Mouse (Mus musculus): ENCODE data around the gene Crocc2. TPM values are rescaled to one million over a fixed set of nuclear protein-coding genes. Genes with fewer than 3 reads are reported as not detected.
"Not testable (repeated sequence)": the region's sequence is repeated elsewhere in the genome, so short reads cannot be mapped to it uniquely, and the experiment has no call there.

Crocc2 gene
- polyA plus RNA-seq, 1 experiment from 2014 or later, result 0.18 TPM

DNA sequence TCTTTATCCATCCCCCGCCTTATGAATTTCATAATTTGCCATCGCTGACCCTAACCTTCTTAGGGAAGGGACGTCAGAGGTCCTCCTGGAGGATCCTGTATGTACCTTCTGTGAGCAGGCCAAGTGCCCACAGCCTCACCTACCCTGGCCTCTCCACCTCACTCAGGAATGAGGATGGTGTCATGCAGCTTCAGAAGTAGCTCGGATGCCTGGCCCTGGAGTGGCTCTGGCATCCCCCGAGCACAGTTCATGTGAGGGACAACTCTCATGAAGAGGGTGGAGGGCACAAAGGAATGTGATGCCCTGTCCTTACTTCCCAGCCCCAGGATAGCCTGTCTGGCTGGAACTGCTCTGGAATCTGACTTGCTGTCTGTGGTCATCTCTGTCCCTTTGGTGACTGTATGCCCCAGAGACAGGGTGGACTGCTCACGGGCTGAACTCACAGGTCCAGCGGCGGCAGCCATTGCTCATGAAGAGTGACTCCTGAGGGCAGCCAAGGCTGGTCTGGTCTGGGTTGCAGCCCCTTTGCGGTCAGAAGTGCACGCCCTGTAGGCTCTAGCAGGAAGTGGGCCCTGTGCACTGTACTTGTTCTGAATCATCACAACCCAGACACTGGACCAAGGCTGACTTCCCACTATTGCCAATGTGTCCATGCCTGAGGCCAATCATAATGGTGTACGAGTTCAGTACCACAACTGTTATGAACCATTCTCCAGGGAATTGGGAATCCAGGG lies 2.0 kb upstream of the Crocc2 start:
- Histone ChIP-seq H3K9ac (replicated peaks) (no peak overlapping the region), H3K4me3 (no peak overlapping the region), H3K4me1 (0 out of 2 replicates have a peak, but pooled peaks cover 6% of the 10 kb centered on the region), H3K36me3 (no peaks in the 10 kb centered on the region), H3K27ac (replicated peaks) (no peak overlapping the region), H3K4me2 (replicated peaks) (no peak overlapping the region), H3K9me3 (no peaks in the 10 kb centered on the region), H3K27me3 (no peaks in the 10 kb centered on the region)
- ATAC-seq (ENCODE audit: low FRiP score, low read depth), result no peak
- 86% methylated on average over 11 of the region's 11 CpGs for WGBS

DNA sequence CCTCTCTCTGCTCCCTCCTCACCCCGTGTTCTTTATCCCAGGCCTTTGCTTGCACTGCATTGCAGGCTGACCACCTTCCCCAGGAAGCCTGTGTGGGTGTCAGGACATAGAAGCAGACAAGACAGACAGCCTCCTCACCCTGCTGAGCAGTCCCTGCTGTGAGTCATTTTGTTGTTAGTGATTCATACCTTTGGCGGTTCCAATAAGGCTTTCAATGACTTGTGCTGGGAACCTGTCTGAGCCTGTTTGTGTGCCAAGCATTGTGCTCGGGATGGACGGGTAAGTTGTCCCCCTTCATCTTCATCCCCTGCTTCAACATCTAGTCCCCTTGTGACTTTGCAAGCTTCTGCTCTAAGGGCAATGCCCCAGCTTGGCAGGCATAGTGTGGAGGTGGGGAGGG lies 5.1 kb downstream of the Crocc2 start:
- Histone ChIP-seq H3K9ac (replicated peaks) (no peak overlapping the region), H3K4me1 (peaks cover 17% of the 10 kb centered on the region), H3K9me3 (no peaks in the 10 kb centered on the region), H3K4me3 (no peak overlapping the region), H3K4me2 (replicated peaks) (no peak overlapping the region), H3K27ac (replicated peaks) (no peak overlapping the region), H3K36me3 (no peaks in the 10 kb centered on the region), H3K27me3 (peaks cover 38% of the 10 kb centered on the region)
- 73% methylated on average over 4 of the region's 4 CpGs for WGBS
- ATAC-seq (ENCODE audit: low FRiP score, low read depth), result no peak

DNA sequence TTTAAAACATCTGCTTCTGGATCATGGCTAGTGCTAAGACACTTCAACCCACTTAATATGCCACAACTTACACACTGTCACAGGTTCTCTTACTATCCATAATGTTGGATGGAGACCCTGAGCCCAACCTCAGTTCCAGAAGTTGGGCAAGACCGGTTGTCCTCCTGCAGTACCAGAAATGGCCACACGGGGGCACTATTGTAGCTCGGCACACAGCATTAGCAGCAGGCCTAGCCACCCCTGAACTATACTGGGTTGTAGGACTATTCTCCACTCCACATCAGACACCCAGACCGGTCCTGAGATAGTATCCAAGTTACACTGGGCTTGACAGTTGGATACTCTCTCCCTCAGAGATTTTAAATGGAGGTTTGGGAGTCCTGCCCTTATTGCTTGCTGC lies 5.9 kb downstream of the Crocc2 start:
- WGBS, result 2% methylated on average over 4 of the region's 4 CpGs

DNA sequence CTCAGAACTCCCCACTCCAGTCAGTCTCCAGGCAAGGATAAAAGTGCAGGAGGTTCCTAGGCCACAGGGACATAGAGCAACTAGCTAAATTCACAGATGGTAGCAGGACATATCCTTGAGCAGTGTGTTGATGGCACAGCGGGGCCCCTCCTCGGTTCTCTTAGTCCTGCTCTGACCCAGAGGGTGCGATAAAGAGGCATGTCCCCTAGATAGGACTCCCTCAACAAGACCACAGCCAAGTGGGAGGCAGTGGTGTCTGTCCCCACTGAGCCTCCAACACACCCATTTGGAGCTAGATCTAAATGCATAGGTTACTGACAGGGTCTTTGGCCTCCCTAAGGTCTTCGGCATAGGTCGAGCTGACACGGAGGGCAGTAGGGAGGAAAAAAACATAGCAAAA lies 7.3 kb downstream of the Crocc2 start:
- no peak overlapping the region for H3K4me3 ChIP-seq
- peaks cover 15% of the 10 kb centered on the region for H3K4me1 ChIP-seq
- H3K4me2 ChIP-seq (replicated peaks), result peak overlapping the region; percentile 74
- no peak overlapping the region for H3K9ac ChIP-seq (replicated peaks)
- H3K36me3 ChIP-seq, result no peaks in the 10 kb centered on the region
- WGBS, result 19% methylated on average over 6 of the region's 6 CpGs
- peaks cover 38% of the 10 kb centered on the region for H3K27me3 ChIP-seq
- ATAC-seq (ENCODE audit: low FRiP score, low read depth), result no peak; the same call in 1 of the 2 replicates
- H3K27ac ChIP-seq (replicated peaks), result no peak overlapping the region
- H3K9me3 ChIP-seq, result no peaks in the 10 kb centered on the region

More for the DNA sequence above, 5.9 kb downstream of the Crocc2 start:
- peak; percentile 42; the same call in 1 of the 2 replicates for ATAC-seq (ENCODE audit: low FRiP score, low read depth)
- no peak overlapping the region for H3K4me3 ChIP-seq
- no peaks in the 10 kb centered on the region for H3K36me3 ChIP-seq
- H3K9ac ChIP-seq (replicated peaks), result no peak overlapping the region
- peaks cover 38% of the 10 kb centered on the region for H3K27me3 ChIP-seq
- no peak overlapping the region for H3K4me2 ChIP-seq (replicated peaks)
- peaks cover 15% of the 10 kb centered on the region for H3K4me1 ChIP-seq
- no peaks in the 10 kb centered on the region for H3K9me3 ChIP-seq
- no peak overlapping the region for H3K27ac ChIP-seq (replicated peaks)

DNA sequence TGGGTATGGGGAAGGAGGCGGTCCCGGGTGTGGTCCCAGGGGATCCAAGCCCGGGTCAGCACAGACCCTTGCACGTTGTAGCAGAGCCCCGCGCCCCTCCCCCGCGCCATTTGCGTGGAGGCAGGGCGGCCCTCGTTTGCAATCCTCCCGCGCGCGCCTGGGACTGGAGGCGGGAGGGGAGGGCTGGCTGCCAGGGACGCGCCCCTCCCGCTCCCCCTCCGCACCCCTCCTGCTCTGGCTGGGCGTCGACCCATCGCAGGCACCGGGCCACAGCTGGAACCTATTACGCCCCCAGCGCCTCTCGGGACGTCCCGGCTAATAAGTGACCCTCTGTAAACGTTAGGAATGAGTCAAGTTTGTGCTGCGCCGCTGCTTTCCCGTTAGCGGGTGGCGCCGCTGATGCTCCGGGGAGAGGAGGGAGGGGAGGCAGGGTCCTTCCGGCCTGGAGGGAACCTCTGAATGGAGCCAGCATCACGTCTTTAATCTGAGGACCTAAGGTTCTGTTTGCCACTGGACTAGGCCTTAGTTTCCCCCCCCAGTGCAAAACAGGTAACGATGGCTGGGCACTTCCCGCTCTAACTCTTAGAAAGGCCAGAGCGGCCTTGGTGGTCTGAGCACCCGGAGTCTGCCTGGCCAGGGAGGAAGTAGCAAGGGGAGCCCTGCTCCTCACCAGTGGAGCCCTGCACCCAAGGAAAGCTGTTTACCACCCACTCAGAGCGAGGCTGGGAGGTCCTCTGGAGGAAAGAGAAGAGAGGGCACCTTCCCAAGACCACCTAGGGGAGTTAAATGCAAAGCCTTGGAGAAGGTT lies 8.2 kb downstream of the Crocc2 start:
- ATAC-seq (ENCODE audit: low FRiP score, low read depth), result peak; percentile 80
- Histone ChIP-seq H3K9me3 (no peaks in the 10 kb centered on the region), H3K27me3 (peaks cover 38% of the 10 kb centered on the region), H3K4me1 (peaks cover 15% of the 10 kb centered on the region), H3K36me3 (no peaks in the 10 kb centered on the region), H3K4me2 (replicated peaks) (peak overlapping the region; percentile 74), H3K27ac (replicated peaks) (peak overlapping the region; percentile 15; the same call in 1 of the 2 replicates), H3K9ac (replicated peaks) (peak overlapping the region; percentile 51), H3K4me3 (peak overlapping the region; percentile 46)
- WGBS, result 2% methylated on average over 33 of the region's 44 CpGs

DNA sequence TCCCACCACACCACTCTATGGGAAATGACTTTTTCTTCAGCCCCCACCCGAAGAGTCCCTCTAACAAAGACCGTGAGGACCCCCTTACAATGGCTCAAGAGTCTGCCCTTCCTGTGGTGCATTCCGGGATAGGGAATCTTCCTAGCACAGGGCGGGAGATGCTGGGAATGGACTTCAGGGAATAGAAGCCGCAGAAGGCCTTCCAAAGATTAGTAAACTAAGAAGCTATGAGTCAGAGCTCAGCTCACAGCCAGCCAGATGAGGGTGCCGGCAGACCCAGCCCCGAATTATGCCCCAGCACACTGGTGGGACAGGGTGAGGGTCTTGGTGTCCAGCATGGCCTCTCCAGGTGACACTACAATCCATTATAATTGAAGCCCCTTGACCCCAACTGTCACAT lies 13.8 kb downstream of the Crocc2 start:
- no peak for ATAC-seq (ENCODE audit: low FRiP score, low read depth)
- WGBS, result 88% methylated on average over 7 of the region's 7 CpGs

DNA sequence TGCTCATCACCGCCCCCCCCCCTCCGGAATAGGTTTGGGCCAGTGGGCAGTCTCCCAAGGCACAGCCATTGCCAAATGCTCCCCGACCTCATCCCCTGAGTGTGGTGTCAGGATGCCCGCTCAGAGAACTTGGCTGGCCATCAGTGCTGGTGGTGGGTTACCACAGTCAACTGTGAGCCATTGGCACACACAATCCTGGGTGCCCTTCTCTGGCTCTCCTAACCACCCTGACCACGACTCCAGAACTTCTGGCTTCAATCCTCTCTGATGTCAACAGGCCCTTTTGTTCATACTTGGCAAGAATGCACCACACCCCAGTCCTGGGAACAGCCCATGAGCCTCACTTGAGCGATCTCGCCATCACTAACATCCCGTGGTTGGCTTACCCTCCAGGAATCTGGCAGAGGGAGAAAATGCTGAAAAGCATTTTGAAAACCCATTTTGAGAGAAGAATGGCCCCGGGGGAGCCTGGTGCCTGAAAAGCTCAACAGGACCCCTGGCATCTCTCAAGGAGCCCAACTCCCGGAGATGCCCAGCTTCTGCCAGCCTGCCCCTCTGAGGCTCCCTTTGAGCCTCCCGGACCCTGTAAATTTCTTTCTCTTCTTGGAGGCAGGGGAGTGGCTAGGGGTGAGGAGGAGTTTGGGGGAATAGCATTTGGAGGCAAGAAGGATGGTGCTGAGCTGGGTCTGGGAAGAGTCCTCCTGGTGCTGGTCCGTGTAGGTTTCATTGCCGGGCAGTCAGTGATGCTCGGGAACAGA lies 15.7 kb downstream of the Crocc2 start:
- no peak for ATAC-seq (ENCODE audit: low FRiP score, low read depth)
- no peak overlapping the region for H3K4me2 ChIP-seq (replicated peaks)
- H3K36me3 ChIP-seq, result no peaks in the 10 kb centered on the region
- H3K27ac ChIP-seq (replicated peaks), result no peak overlapping the region
- peaks cover 8% of the 10 kb centered on the region for H3K27me3 ChIP-seq
- 77% methylated on average over 14 of the region's 14 CpGs for WGBS
- H3K4me1 ChIP-seq, result no peaks in the 10 kb centered on the region
- H3K9me3 ChIP-seq, result no peaks in the 10 kb centered on the region
- H3K9ac ChIP-seq (replicated peaks), result no peak overlapping the region
- no peak overlapping the region for H3K4me3 ChIP-seq

More for the DNA sequence above, 13.8 kb downstream of the Crocc2 start:
- H3K4me3 ChIP-seq, result no peak overlapping the region
- no peak overlapping the region for H3K4me2 ChIP-seq (replicated peaks)
- no peak overlapping the region for H3K9ac ChIP-seq (replicated peaks)
- no peaks in the 10 kb centered on the region for H3K36me3 ChIP-seq
- H3K9me3 ChIP-seq, result no peaks in the 10 kb centered on the region
- no peak overlapping the region for H3K27ac ChIP-seq (replicated peaks)
- H3K4me1 ChIP-seq, result no peaks in the 10 kb centered on the region
- H3K27me3 ChIP-seq, result peaks cover 14% of the 10 kb centered on the region; the same call in 1 of the 2 replicates

DNA sequence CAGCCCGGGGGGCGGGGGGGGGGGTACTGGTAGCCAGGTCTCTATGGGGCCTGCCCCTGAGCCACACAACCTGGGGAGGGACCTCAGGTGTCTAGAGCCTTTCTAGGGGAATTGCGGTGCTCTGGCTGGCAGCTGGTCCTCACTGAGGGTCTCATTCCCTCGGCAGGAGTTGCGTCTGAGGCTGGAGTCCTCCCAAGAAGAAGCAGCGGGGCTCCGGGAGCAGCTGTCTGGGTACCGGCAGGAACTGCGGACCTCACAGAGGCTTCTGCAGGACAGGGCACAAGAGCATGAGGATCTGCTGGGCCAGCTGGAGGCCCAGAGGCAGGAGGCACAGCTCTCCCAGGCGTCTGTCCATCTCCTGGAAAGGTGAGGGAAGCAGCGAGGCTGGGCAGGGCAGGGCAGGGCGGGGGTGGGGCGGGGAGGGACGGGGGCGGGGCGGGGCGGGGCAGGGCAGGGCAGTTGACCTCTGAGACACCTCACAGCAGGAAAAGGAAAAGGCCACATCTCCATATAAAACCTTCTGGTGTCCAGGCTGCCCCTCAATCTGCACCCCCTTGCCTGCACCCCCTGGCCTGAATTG lies 22.3 kb downstream of the Crocc2 start:
- Histone ChIP-seq H3K36me3 (no peaks in the 10 kb centered on the region), H3K9ac (replicated peaks) (no peak overlapping the region), H3K4me1 (peaks cover 5% of the 10 kb centered on the region; the same call in 1 of the 2 replicates), H3K4me2 (replicated peaks) (peak overlapping the region; percentile 19; the same call in 1 of the 2 replicates), H3K9me3 (no peaks in the 10 kb centered on the region), H3K27ac (replicated peaks) (no peak overlapping the region), H3K27me3 (peaks cover 31% of the 10 kb centered on the region), H3K4me3 (no peak overlapping the region)
- 6% methylated on average over 12 of the region's 17 CpGs for WGBS
- ATAC-seq (ENCODE audit: low FRiP score, low read depth), result no peak

DNA sequence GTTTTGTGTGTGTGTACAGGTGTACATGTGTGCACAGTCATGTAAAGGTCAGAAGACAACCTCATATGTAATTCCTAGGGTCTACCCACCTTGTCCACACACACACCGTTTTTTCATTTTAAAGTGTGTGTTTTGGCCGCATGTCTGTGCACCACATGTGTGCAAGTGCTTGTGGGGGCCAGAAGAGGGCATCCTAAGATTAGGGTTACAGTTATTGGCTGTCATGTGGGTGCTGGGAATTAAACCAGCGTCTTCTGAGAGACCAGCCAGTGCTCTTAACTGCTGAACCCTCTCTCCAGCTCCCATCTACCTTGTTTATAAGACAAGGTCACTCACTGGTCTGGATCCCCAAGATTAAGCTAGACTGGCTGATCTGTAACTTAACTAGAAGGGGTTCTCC lies 26.4 kb downstream of the Crocc2 start:
- no peak for ATAC-seq (ENCODE audit: low FRiP score, low read depth)
- Histone ChIP-seq H3K27me3 (peaks cover 16% of the 10 kb centered on the region), H3K4me1 (peaks cover 5% of the 10 kb centered on the region; the same call in 1 of the 2 replicates), H3K27ac (replicated peaks) (no peak overlapping the region), H3K9me3 (no peaks in the 10 kb centered on the region), H3K4me2 (replicated peaks) (no peak overlapping the region), H3K9ac (replicated peaks) (no peak overlapping the region), H3K36me3 (no peaks in the 10 kb centered on the region), H3K4me3 (no peak overlapping the region)
- whole genome bisulfite sequencing, result 81% methylated on average over 3 of the region's 3 CpGs

DNA sequence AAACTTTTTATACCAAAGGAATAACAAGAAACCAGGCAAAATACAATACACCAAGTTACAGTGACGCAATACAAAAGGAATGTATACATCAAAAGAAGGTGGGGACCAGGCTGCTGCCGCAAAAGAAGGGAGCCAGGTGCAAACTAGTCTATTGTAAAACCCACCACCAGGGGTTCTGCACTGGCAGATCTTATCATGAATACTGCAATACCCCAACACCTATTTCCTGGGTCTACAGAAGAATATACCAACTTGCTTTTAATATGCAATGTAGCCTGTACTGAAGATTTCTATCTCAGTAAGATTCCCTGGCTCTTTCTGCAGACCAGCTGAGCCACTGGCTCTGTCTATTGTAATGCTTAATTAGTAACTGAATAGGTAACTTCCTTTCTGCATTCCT lies 28.9 kb downstream of the Crocc2 start:
- H3K4me3 ChIP-seq; H3K36me3 ChIP-seq; ATAC-seq (ENCODE audit: low FRiP score, low read depth); H3K27me3 ChIP-seq; H3K9ac ChIP-seq (replicated peaks); H3K4me1 ChIP-seq; H3K4me2 ChIP-seq (replicated peaks); H3K9me3 ChIP-seq; H3K27ac ChIP-seq (replicated peaks): not testable (repeated sequence)
- 87% methylated on average over 2 of the region's 2 CpGs for WGBS

DNA sequence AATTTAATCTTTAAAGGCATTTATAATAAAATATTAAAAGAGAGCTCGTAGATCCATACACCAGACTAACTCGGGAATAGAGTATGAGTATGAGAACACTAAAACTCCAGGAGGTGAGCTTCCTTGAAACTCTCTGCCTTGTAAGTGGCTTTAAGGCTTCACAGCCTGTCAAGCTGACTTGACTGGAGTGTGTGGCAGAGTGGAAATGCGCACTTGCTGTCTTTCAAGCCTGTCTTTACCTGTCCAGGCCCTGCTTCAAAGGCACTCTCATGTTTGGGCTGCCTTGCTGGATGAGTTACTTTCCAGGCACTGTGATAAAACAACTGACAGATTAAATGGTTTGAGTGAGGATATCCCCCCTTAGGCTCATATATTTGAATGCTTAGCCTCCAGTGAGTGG lies 29.4 kb downstream of the Crocc2 start:
- no peaks in the 10 kb centered on the region for H3K9me3 ChIP-seq
- H3K36me3 ChIP-seq, result no peaks in the 10 kb centered on the region
- 0 out of 2 replicates have a peak, but pooled peaks cover 5% of the 10 kb centered on the region for H3K27me3 ChIP-seq
- H3K4me1 ChIP-seq, result no peaks in the 10 kb centered on the region
- H3K4me3 ChIP-seq, result no peak overlapping the region
- no peak overlapping the region for H3K9ac ChIP-seq (replicated peaks)
- H3K4me2 ChIP-seq (replicated peaks), result no peak overlapping the region
- ATAC-seq (ENCODE audit: low FRiP score, low read depth), result no peak
- 81% methylated on average over 3 of the region's 3 CpGs for WGBS
- no peak overlapping the region for H3K27ac ChIP-seq (replicated peaks)

All from midbrain, embryonic 12.5 days (tissue).